Mouse (Mus musculus) MEL (cell line): ENCODE results near the gene Hmgcl. TPM values are rescaled to one million over a fixed set of nuclear protein-coding genes. Genes with fewer than 3 reads are reported as not detected.
A peak's percentile ranks its signal among the peaks of the same experiment; 100 is the strongest.

Source experiments
- DNase-seq: peaks from one replicate; pipeline ENCODE4 v3.0.0; 2011; ENCODE audit warnings: low read depth, low spot score
- H3K27ac ChIP-seq: 2 replicates; pipeline ENCODE4 v1.5.1; 2012; ENCODE audit warnings: low read depth, mild to moderate bottlenecking, control low read depth, low read length, moderate library complexity; ENCODE audit not compliant: control insufficient read depth
- H3K27me3 ChIP-seq, 2 experiments: fragments of 150-350 bp in 1 of 2; sonication (generic) in 1 of 2; 2 replicates each; pipeline ENCODE4 v1.6.1; 2012; ENCODE audit warnings: low read length in 2 of 2, mild to moderate bottlenecking in 2 of 2, improper control_type of control experiment in 1 of 2, moderate library complexity in 1 of 2; ENCODE audit not compliant: insufficient read depth in 2 of 2, control insufficient read depth in 1 of 2
- H3K36me3 ChIP-seq, 2 experiments: 2 replicates each; pipeline ENCODE4 v1.6.1; 2012 to 2014; ENCODE audit warnings: low read length in 2 of 2, improper control_type of control experiment in 1 of 2, inconsistent platforms in 1 of 2, mild to moderate bottlenecking in 1 of 2; ENCODE audit not compliant: insufficient read depth in 2 of 2, control insufficient read depth in 1 of 2
- H3K4me1 ChIP-seq, 2 experiments: fragments of 150-350 bp in 1 of 2; sonication (generic) in 1 of 2; 2 replicates each; pipeline ENCODE4 v1.6.1; 2012; ENCODE audit warnings: low read length in 2 of 2, improper control_type of control experiment in 1 of 2, mild to moderate bottlenecking in 1 of 2; ENCODE audit not compliant: insufficient read depth in 2 of 2, control insufficient read depth in 1 of 2
- H3K4me3 ChIP-seq, 2 experiments: fragments of 150-350 bp in 1 of 2; sonication (generic) in 1 of 2; 2 replicates each; pipeline ENCODE4 v1.5.1; 2012; ENCODE audit warnings: low read depth in 2 of 2, low read length in 2 of 2, mild to moderate bottlenecking in 2 of 2, moderate library complexity in 2 of 2, control low read depth in 1 of 2, improper control_type of control experiment in 1 of 2; ENCODE audit not compliant: control insufficient read depth in 1 of 2, insufficient read depth in 1 of 2
- H3K79me2 ChIP-seq: 2 replicates; pipeline ENCODE4 v1.6.1; 2012; ENCODE audit warnings: mild to moderate bottlenecking, low read length, moderate library complexity; ENCODE audit not compliant: control insufficient read depth, poor library complexity, insufficient read depth
- H3K9ac ChIP-seq: 2 replicates; pipeline ENCODE4 v1.6.1; 2012; ENCODE audit warnings: low read depth, mild to moderate bottlenecking, control low read depth, low read length, moderate library complexity; ENCODE audit not compliant: control insufficient read depth, poor library complexity, severe bottlenecking
- H3K9me3 ChIP-seq: fragments of 150-350 bp; sonication (generic); replicated peaks from 2 replicates; pipeline ENCODE4 v1.6.1; 2012; ENCODE audit warnings: mild to moderate bottlenecking, low read length, improper control_type of control experiment, moderate library complexity; ENCODE audit not compliant: insufficient read depth
- BHLHE40 ChIP-seq: IDR thresholded peaks from 2 replicates; pipeline ENCODE4 v1.6.1; 2012; ENCODE audit warnings: low read depth, mild to moderate bottlenecking, inconsistent platforms, low read length, improper control_type of control experiment, borderline replicate concordance
- CHD1 ChIP-seq: IDR thresholded peaks from 2 replicates; pipeline ENCODE4 v1.6.1; 2012; ENCODE audit warnings: low read depth, mild to moderate bottlenecking, inconsistent platforms, low read length, improper control_type of control experiment
- CTCF ChIP-seq, 3 experiments: IDR thresholded peaks in 2 of 3; conservative IDR thresholded peaks in 1 of 3; 2 replicates each; pipeline ENCODE4 v1.5.1; 2011 to 2012; ENCODE audit warnings: low read length in 3 of 3, low read depth in 2 of 3, mild to moderate bottlenecking in 2 of 3, improper control_type of control experiment in 1 of 3, inconsistent platforms in 1 of 3, mixed read lengths in 1 of 3, moderate library complexity in 1 of 3; ENCODE audit not compliant: control insufficient read depth in 1 of 3, insufficient read depth in 1 of 3, poor library complexity in 1 of 3, severe bottlenecking in 1 of 3
- ELF1 ChIP-seq: IDR thresholded peaks from 2 replicates; pipeline ENCODE4 v1.6.1; 2014; ENCODE audit warnings: low read depth, mild to moderate bottlenecking, inconsistent platforms, low read length, improper control_type of control experiment, moderate library complexity
- ETS1 ChIP-seq: IDR thresholded peaks from 2 replicates; pipeline ENCODE4 v1.6.1; 2012; ENCODE audit warnings: low read depth, mild to moderate bottlenecking, inconsistent platforms, low read length, improper control_type of control experiment, moderate library complexity
- GABPA ChIP-seq: IDR thresholded peaks from 2 replicates; pipeline ENCODE4 v1.6.1; 2012; ENCODE audit warnings: low read depth, mild to moderate bottlenecking, inconsistent platforms, low read length, improper control_type of control experiment, moderate library complexity
- GATA1 ChIP-seq: IDR thresholded peaks from 2 replicates; pipeline ENCODE4 v1.6.1; 2011; ENCODE audit warnings: low read depth, low read length, improper control_type of control experiment
- HCFC1 ChIP-seq: IDR thresholded peaks from 2 replicates; pipeline ENCODE4 v1.6.1; 2012; ENCODE audit warnings: low read depth, mild to moderate bottlenecking, inconsistent platforms, low read length, improper control_type of control experiment, moderate library complexity
- JUND ChIP-seq: IDR thresholded peaks from 2 replicates; pipeline ENCODE4 v1.6.1; 2011; ENCODE audit warnings: low read depth, mild to moderate bottlenecking, improper control_type of control experiment, low read length
- MAFK ChIP-seq: IDR thresholded peaks from 2 replicates; pipeline ENCODE4 v1.6.1; 2011; ENCODE audit warnings: low read depth, mild to moderate bottlenecking, low read length, improper control_type of control experiment, borderline replicate concordance
- MAX ChIP-seq: IDR thresholded peaks from 2 replicates; pipeline ENCODE4 v1.6.1; 2011; ENCODE audit warnings: low read length, improper control_type of control experiment
- MAZ ChIP-seq: IDR thresholded peaks from 2 replicates; pipeline ENCODE4 v1.6.1; 2012; ENCODE audit warnings: low read depth, mild to moderate bottlenecking, inconsistent platforms, low read length, improper control_type of control experiment
- MEF2A ChIP-seq: IDR thresholded peaks from 2 replicates; pipeline ENCODE4 v1.6.1; 2014; ENCODE audit warnings: low read depth, mild to moderate bottlenecking, inconsistent platforms, low read length, improper control_type of control experiment; ENCODE audit not compliant: poor library complexity, insufficient replicate concordance, severe bottlenecking; ENCODE audit errors: extremely low read depth
- MYB ChIP-seq: IDR thresholded peaks from 2 replicates; pipeline ENCODE4 v1.6.1; 2011; ENCODE audit warnings: mild to moderate bottlenecking, low read depth, low read length, improper control_type of control experiment
- MYC ChIP-seq: IDR thresholded peaks from 2 replicates; pipeline ENCODE4 v1.6.1; 2011; ENCODE audit warnings: low read depth, mild to moderate bottlenecking, low read length, improper control_type of control experiment, moderate library complexity
- NRF1 ChIP-seq: IDR thresholded peaks from 2 replicates; pipeline ENCODE4 v1.6.1; 2014; ENCODE audit warnings: low read depth, mild to moderate bottlenecking, inconsistent platforms, low read length, improper control_type of control experiment, moderate library complexity; ENCODE audit not compliant: poor library complexity, insufficient read depth, severe bottlenecking
- POLR2AphosphoS2 ChIP-seq: IDR thresholded peaks from 2 replicates; pipeline ENCODE4 v1.6.1; 2011; ENCODE audit warnings: low read length, improper control_type of control experiment
- POLR2AphosphoS5 ChIP-seq: IDR thresholded peaks from 2 replicates; pipeline ENCODE4 v1.6.1; 2012; ENCODE audit warnings: low read depth, borderline replicate concordance, mild to moderate bottlenecking, inconsistent platforms, low read length, moderate library complexity, mixed read lengths
- RAD21 ChIP-seq: IDR thresholded peaks from 2 replicates; pipeline ENCODE4 v1.6.1; 2011; ENCODE audit warnings: mild to moderate bottlenecking, low read depth, low read length, improper control_type of control experiment
- RCOR1 ChIP-seq: IDR thresholded peaks from 2 replicates; pipeline ENCODE4 v1.6.1; 2012; ENCODE audit warnings: low read depth, mild to moderate bottlenecking, inconsistent platforms, low read length, improper control_type of control experiment
- SIN3A ChIP-seq: IDR thresholded peaks from 2 replicates; pipeline ENCODE4 v1.6.1; 2012; ENCODE audit warnings: low read length, improper control_type of control experiment, inconsistent platforms
- SMC3 ChIP-seq: IDR thresholded peaks from 2 replicates; pipeline ENCODE4 v1.6.1; 2011; ENCODE audit warnings: low read depth, low read length, improper control_type of control experiment
- TAL1 ChIP-seq: IDR thresholded peaks from 2 replicates; pipeline ENCODE4 v1.6.1; 2012; ENCODE audit warnings: mild to moderate bottlenecking, inconsistent platforms, low read length, moderate library complexity, mixed read lengths
- TCF12 ChIP-seq: IDR thresholded peaks from 2 replicates; pipeline ENCODE4 v1.6.1; 2014; ENCODE audit warnings: low read depth, mild to moderate bottlenecking, inconsistent platforms, low read length, improper control_type of control experiment, moderate library complexity
- UBTF ChIP-seq: IDR thresholded peaks from 2 replicates; pipeline ENCODE4 v1.6.1; 2012; ENCODE audit warnings: low read depth, mild to moderate bottlenecking, inconsistent platforms, low read length, improper control_type of control experiment, moderate library complexity, borderline replicate concordance; ENCODE audit not compliant: insufficient read depth
- ZC3H11A ChIP-seq: IDR thresholded peaks from 2 replicates; pipeline ENCODE4 v1.6.1; 2012; ENCODE audit warnings: low read depth, mild to moderate bottlenecking, inconsistent platforms, low read length, improper control_type of control experiment
- ZMIZ1 ChIP-seq: IDR thresholded peaks from 2 replicates; pipeline ENCODE4 v1.6.1; 2012; ENCODE audit warnings: low read depth, mild to moderate bottlenecking, inconsistent platforms, low read length, improper control_type of control experiment, moderate library complexity
- polyA plus RNA-seq, 2 experiments: library from polyadenylated mRNA; stranded (reverse) in 1 of 2; unstranded in 1 of 2; fragments of >175 nt in 1 of 2; fragments of >200 nt in 1 of 2; gene quantifications; 2 replicates each; pipeline versions ENCODE4 v1.2.1 to v1.2.4; 2012; ENCODE audit warnings: low replicate concordance in 2 of 2, low read depth in 1 of 2; ENCODE audit not compliant: insufficient read length in 2 of 2, insufficient read depth in 1 of 2, missing spikeins in 1 of 2
- total RNA-seq: library from RNA; depleted of rRNA; stranded (reverse); fragments of 300-350 nt; gene quantifications from 2 replicates; pipeline ENCODE4 v1.2.3, GENCODE M21; 2012

Gene Hmgcl
- total and polyA plus RNA-seq, 3 experiments = 48.7 to 66.5 TPM; not detected in 1

DNA sequence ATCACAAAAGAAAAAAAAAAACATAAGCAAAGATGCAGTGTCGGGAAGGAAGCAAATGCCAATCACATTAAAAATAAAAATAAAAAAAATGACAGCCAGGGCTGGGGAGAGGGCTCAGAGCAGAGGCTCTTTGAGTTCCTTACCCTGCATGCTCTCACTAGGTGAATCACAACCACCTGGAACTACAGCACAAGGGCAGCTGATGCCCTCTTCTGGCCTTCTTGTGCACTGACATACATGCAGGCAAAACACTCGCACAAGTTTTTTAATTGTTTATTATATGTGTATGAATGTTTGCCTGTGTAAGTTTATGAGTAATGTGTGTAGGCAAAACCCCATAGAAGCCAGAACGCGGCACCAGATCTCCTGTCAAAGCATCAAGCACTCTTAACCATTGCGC, 14.4 kb upstream of the Hmgcl start:
- Histone ChIP-seq H3K4me3 (no peak overlapping the region), H3K9ac (no peak overlapping the region), H3K27ac (no peak overlapping the region), H3K79me2 (no peaks in the 10 kb centered on the region), H3K27me3 (no peaks in the 10 kb centered on the region), H3K36me3 (peaks cover 2 to 29% of the 10 kb centered on the region in 2 experiments; a peak in 2 of 4 replicates), H3K9me3 (no peaks in the 10 kb centered on the region), H3K4me1 (peaks cover 26 to 38% of the 10 kb centered on the region in 2 experiments)
- TF ChIP-seq POLR2AphosphoS2 = no peak
- 0 out of 2 replicates have a peak, but pooled peaks have one; percentile 18 for TF ChIP-seq MYC
- 0 out of 2 replicates have a peak, but pooled peaks have one; percentile 48 for TF ChIP-seq SIN3A
- peak; percentile 70 to 81 (median 79) for TF ChIP-seq CTCF (IDR thresholded peaks at IDR 0.05 in 2 of 3, conservative IDR thresholded peaks at IDR 0.05 in 1 of 3; ENCODE audit: control insufficient read depth in 1 of 3, insufficient read depth in 1 of 3, low read depth in 2 of 3, low read length in 3 of 3, poor library complexity in 1 of 3, severe bottlenecking in 1 of 3)
- TF ChIP-seq MAZ = 0 out of 2 replicates have a peak, but pooled peaks have one; percentile 35
- no peak for TF ChIP-seq UBTF
- 0 out of 2 replicates have a peak, but pooled peaks have one; percentile 7 for TF ChIP-seq ETS1
- TF ChIP-seq SMC3 = peak; percentile 84
- peak; percentile 81 for TF ChIP-seq RAD21
- TF ChIP-seq CHD1 = no peak
- no peak for TF ChIP-seq JUND
- TF ChIP-seq MEF2A = no peak
- TF ChIP-seq TAL1 = no peak
- TF ChIP-seq RCOR1 = peak; percentile 15; the same call in 1 of the 2 replicates
- no peak for TF ChIP-seq ELF1
- peak; percentile 82 for TF ChIP-seq ZC3H11A
- peak; percentile 20; the same call in 1 of the 2 replicates for TF ChIP-seq BHLHE40
- peak; percentile 24; the same call in 1 of the 2 replicates for TF ChIP-seq MAX
- 0 out of 2 replicates have a peak, but pooled peaks have one; percentile 27 for TF ChIP-seq HCFC1
- peak; percentile 73 for DNase-seq

DNA sequence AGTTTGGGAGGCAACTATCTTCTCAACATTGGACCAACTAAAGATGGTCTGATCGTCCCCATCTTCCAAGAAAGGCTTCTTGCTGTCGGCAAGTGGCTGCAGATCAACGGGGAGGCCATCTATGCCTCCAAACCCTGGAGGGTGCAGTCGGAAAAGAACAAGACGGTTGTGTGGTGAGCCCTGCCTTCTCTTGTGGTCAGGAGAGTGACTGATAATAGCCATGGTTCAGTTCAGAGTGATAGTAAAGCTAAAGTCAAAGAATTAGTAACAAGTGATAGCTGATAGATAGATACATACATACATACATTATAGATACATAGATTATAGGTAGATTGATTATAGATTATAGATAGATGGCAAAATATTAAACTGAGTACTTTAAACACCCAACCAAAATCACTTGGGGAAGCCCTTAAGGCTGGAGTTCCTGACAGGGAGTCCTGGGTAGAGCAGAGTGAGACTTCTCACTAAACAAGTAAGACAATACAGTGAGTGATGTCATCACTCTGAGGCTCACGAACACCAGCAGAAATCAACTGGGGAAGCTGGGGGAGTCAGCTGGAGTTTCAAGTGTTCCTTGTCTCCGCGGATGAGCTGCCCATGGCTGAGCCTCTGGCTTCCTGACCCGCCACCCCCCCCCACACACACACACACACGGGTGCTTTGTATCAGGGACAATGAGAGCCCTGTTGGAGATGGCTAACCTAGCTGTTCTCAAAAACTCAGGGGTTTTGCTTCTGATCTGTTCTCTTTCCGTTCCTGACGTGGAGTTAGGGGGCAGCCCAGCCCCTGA, 11.3 kb upstream of the Hmgcl start:
- peak overlapping the region; percentile 21 to 34 for H3K4me3 ChIP-seq
- H3K79me2 ChIP-seq = no peaks in the 10 kb centered on the region
- H3K27me3 ChIP-seq = no peaks in the 10 kb centered on the region
- H3K36me3 ChIP-seq = peaks cover 2 to 19% of the 10 kb centered on the region in 2 experiments; a peak in 2 of 4 replicates
- H3K4me1 ChIP-seq = peaks cover 24 to 35% of the 10 kb centered on the region in 2 experiments
- peak; percentile 82 for DNase-seq
- H3K9me3 ChIP-seq = no peaks in the 10 kb centered on the region
- H3K27ac ChIP-seq = peak overlapping the region; percentile 89
- H3K9ac ChIP-seq = peak overlapping the region; percentile 60
- TF ChIP-seq MAFK (no peak; the same call in 1 of the 2 replicates), CHD1 (no peak), CTCF (IDR thresholded peaks at IDR 0.05 in 2 of 3, conservative IDR thresholded peaks at IDR 0.05 in 1 of 3; ENCODE audit: control insufficient read depth in 1 of 3, insufficient read depth in 1 of 3, low read depth in 2 of 3, low read length in 3 of 3, poor library complexity in 1 of 3, severe bottlenecking in 1 of 3) (no peak), RAD21 (no peak), ZMIZ1 (no peak), UBTF (0 out of 2 replicates have a peak, but pooled peaks have one; percentile 59), GATA1 (peak; percentile 90), HCFC1 (no peak), NRF1 (no peak), MYB (peak; percentile 38; the same call in 1 of the 2 replicates), GABPA (no peak), TCF12 (peak; percentile 69), ELF1 (no peak), RCOR1 (peak; percentile 76), ZC3H11A (0 out of 2 replicates have a peak, but pooled peaks have one; percentile 4), BHLHE40 (peak; percentile 43; the same call in 1 of the 2 replicates), POLR2AphosphoS5 (no peak)
